Comparison of ENCODE assay signal across 14 mouse cellular contexts in the genomic region with DNA sequence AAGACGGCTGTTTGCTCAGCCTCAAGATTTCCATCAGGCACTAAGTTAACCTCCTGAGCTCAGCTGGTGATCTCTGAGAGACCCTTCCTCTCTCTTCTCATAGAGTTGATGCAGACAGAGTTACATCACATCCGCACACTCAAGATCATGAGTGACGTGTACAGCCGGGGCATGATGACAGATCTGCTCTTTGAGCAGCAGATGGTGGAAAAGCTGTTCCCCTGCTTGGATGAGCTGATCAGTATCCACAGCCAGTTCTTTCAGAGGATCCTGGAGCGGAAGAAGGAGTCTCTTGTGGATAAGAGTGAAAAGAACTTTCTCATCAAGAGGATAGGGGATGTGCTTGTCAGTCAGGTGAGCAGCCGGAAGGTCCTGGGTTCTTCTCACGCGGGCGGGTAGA.
"Had no signal": no experiment of that assay in that cellular context is flagged by ENCODE, and none has a peak within 500 bp of the region (broad histone marks: within the 10 kb centered on the region; RNA-seq: fewer than 3 reads in every experiment).

No protein-coding gene starts in this region.

- H3K4me3 ChIP-seq: limb, embryonic 15.5 days; liver, embryonic 12.5 days; midbrain, embryonic 10.5 days had no signal

- H3K4me2 ChIP-seq: limb, embryonic 15.5 days; liver, embryonic 12.5 days; lung, embryonic 14.5 days had no signal

- H3K27ac ChIP-seq: limb, embryonic 15.5 days; liver, embryonic 12.5 days; midbrain, embryonic 10.5 days had no signal

- H3K9ac ChIP-seq: limb, embryonic 15.5 days; liver, embryonic 12.5 days; lung, embryonic 14.5 days had no signal

- H3K9me3 ChIP-seq: limb, embryonic 15.5 days; liver, embryonic 12.5 days; midbrain, embryonic 10.5 days had no signal

- H3K4me1 ChIP-seq: midbrain, embryonic 10.5 days had no signal

- DNase-seq: kidney, adult 11 months; kidney, adult 9 months; kidney, postnatal 10 days; kidney, postnatal 4 days; lung, embryonic 14.5 days; lung, postnatal 10 days; lung, postnatal 4 days; spleen, adult 18-20 months; thymus, adult 18-20 months; thymus, postnatal 14 days had no signal

- H3K27me3 ChIP-seq: limb, embryonic 15.5 days; liver, embryonic 12.5 days had no signal

- ATAC-seq: liver, embryonic 12.5 days; midbrain, embryonic 16.5 days had no signal
